Mouse (Mus musculus) heart, adult 2 months (tissue): ENCODE results near the gene Rnf157.

Experiments used
- CTCF ChIP-seq: fragments of 200-600 bp; IDR thresholded peaks from 2 replicates; pipeline ENCODE4 v1.8.1; 2022; ENCODE audit warnings: antibody characterized with exemption, mild to moderate bottlenecking, moderate library complexity
- EP300 ChIP-seq: fragments of 200-500 bp; IDR thresholded peaks from 2 replicates; pipeline ENCODE4 v1.6.1; 2011; ENCODE audit warnings: low read depth, low read length, control low read depth; ENCODE audit not compliant: insufficient read depth

DNA sequence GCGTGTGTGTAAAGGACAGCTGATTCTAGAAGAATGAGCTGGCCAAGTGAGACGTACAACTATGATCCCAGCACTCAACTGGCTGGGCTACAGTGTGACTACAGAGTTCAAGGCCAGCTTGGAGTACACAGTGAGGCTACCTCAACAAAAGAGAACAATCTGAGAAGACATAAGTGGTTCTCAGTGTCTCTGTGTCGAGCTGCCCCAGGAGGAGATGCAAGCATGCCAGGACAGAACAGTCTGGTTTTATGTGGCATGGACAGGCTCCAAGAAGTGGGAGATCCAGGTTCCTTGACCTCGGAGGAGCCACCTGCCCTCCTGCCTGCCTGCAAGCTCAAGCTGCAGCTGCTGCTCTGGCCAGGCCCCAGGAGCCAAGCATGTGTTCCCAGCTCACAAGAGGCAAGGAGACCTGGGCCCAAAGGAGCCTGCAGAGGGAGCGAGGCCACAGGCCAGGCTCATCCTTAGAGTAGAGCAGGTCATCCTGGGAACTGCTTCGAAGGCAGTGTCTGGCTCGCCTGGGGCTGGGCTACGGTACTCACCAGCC is 116.6 kb downstream of the Rnf157 start:
- no peak for TF ChIP-seq EP300
- no peak for TF ChIP-seq CTCF
